Mouse (Mus musculus): ENCODE measurements around the gene Fam184a. TPM values are rescaled to one million over a fixed set of nuclear protein-coding genes. Genes with fewer than 3 reads are reported as not detected.

Gene Fam184a
- polyA plus RNA-seq, 1 experiment, result not detected

GRCm38 (mm10) chr10:53746039-53746438 is 4.9 kb downstream of the Fam184a start:
- Histone ChIP-seq H3K36me3 (ENCODE audit: control insufficient read depth, insufficient read depth) (no peaks in the 10 kb centered on the region), H3K79me2 (ENCODE audit: control insufficient read depth, insufficient read depth) (no peaks in the 10 kb centered on the region), H3K27me3 (ENCODE audit: control insufficient read depth, insufficient read depth, insufficient read length) (no peaks in the 10 kb centered on the region), H3K4me3 (ENCODE audit: insufficient read depth, poor library complexity, severe bottlenecking) (no peak overlapping the region), H3K79me3 (ENCODE audit: low read depth) (no peaks in the 10 kb centered on the region), H3ac (ENCODE audit: control insufficient read depth, insufficient read length, low read depth) (no peak overlapping the region)
- no peak for TF ChIP-seq CTCF (IDR thresholded peaks at IDR 0.05; ENCODE audit: control insufficient read depth, insufficient read depth, insufficient read length)
- no peak for TF ChIP-seq MYOD1 (IDR thresholded peaks at IDR 0.05; ENCODE audit: control insufficient read depth, insufficient read length, low read depth)
- TF ChIP-seq MAX (IDR thresholded peaks at IDR 0.05), result no peak
- TF ChIP-seq FOSL1 (IDR thresholded peaks at IDR 0.05; ENCODE audit: insufficient read depth, low read length, poor library complexity, severe bottlenecking), result no peak
- no peak for TF ChIP-seq MYOG (IDR thresholded peaks at IDR 0.05; ENCODE audit: control insufficient read depth, extremely low read depth, insufficient read length)
- no peak for TF ChIP-seq CEBPB (IDR thresholded peaks at IDR 0.05; ENCODE audit: low read depth)
- no peak for TF ChIP-seq USF1 (IDR thresholded peaks at IDR 0.05; ENCODE audit: low read depth)

DNA sequence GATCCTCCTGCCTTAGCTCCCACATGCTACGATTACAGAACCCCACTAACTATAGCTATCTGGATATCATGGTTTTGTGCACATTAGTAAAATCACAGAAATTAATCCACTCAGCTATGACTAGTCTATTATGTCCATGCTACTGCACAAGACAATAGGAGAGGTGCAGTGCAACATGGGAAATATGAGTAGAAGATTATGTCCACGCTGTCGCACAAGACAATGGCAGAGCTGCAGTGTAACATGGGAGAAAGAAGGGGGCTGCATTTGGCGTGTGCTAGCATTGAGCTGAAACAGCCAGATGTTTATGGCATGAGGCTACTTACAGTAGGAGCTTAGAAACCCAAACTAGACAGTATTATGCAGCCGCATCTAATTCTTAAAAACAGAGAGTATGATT is 8.0 kb downstream of the Fam184a start:
- no peak overlapping the region for H3K4me3 ChIP-seq (ENCODE audit: insufficient read depth, poor library complexity, severe bottlenecking)
- H3K79me3 ChIP-seq (ENCODE audit: low read depth), result no peaks in the 10 kb centered on the region
- TF ChIP-seq CTCF (IDR thresholded peaks at IDR 0.05; ENCODE audit: control insufficient read depth, insufficient read depth, insufficient read length) (no peak), MAX (IDR thresholded peaks at IDR 0.05) (no peak), USF1 (IDR thresholded peaks at IDR 0.05; ENCODE audit: low read depth) (no peak), MYOG (IDR thresholded peaks at IDR 0.05; ENCODE audit: control insufficient read depth, extremely low read depth, insufficient read length) (no peak), FOSL1 (IDR thresholded peaks at IDR 0.05; ENCODE audit: insufficient read depth, low read length, poor library complexity, severe bottlenecking) (no peak), MYOD1 (IDR thresholded peaks at IDR 0.05; ENCODE audit: control insufficient read depth, insufficient read length, low read depth) (no peak), CEBPB (IDR thresholded peaks at IDR 0.05; ENCODE audit: low read depth) (no peak)
- H3K27me3 ChIP-seq (ENCODE audit: control insufficient read depth, insufficient read depth, insufficient read length), result no peaks in the 10 kb centered on the region
- H3ac ChIP-seq (ENCODE audit: control insufficient read depth, insufficient read length, low read depth), result no peak overlapping the region
- no peaks in the 10 kb centered on the region for H3K36me3 ChIP-seq (ENCODE audit: control insufficient read depth, insufficient read depth)
- no peaks in the 10 kb centered on the region for H3K79me2 ChIP-seq (ENCODE audit: control insufficient read depth, insufficient read depth)

DNA sequence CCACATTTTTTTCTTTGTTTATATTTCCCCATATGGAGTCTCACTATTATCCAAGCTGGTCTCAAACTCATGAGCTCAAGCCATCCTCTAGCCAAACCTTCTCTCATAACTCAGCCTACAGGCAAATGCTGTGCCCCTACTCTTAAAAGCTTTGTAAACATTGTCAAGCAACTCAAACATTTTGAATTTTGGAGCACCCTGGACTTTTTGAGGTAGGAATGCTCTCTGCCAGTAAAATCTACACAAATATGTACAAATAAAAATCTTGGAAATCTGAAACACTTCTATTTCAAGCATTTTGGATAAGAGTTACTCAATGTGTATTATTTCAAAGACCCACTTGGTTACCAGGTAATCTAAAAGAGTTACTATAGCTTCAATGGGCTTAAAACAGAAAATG is 10.9 kb downstream of the Fam184a start:
- TF ChIP-seq FOSL1 (IDR thresholded peaks at IDR 0.05; ENCODE audit: insufficient read depth, low read length, poor library complexity, severe bottlenecking), result no peak
- no peak for TF ChIP-seq CEBPB (IDR thresholded peaks at IDR 0.05; ENCODE audit: low read depth)
- TF ChIP-seq CTCF (IDR thresholded peaks at IDR 0.05; ENCODE audit: control insufficient read depth, insufficient read depth, insufficient read length), result no peak
- no peak for TF ChIP-seq MAX (IDR thresholded peaks at IDR 0.05)
- no peak for TF ChIP-seq MYOG (IDR thresholded peaks at IDR 0.05; ENCODE audit: control insufficient read depth, extremely low read depth, insufficient read length)
- TF ChIP-seq USF1 (IDR thresholded peaks at IDR 0.05; ENCODE audit: low read depth), result no peak
- TF ChIP-seq MYOD1 (IDR thresholded peaks at IDR 0.05; ENCODE audit: control insufficient read depth, insufficient read length, low read depth), result no peak
- no peak overlapping the region for H3K4me3 ChIP-seq (ENCODE audit: insufficient read depth, poor library complexity, severe bottlenecking)
- no peaks in the 10 kb centered on the region for H3K79me2 ChIP-seq (ENCODE audit: control insufficient read depth, insufficient read depth)
- H3K36me3 ChIP-seq (ENCODE audit: control insufficient read depth, insufficient read depth), result no peaks in the 10 kb centered on the region
- H3K27me3 ChIP-seq (ENCODE audit: control insufficient read depth, insufficient read depth, insufficient read length), result no peaks in the 10 kb centered on the region
- H3ac ChIP-seq (ENCODE audit: control insufficient read depth, insufficient read length, low read depth), result no peak overlapping the region
- H3K79me3 ChIP-seq (ENCODE audit: low read depth), result no peaks in the 10 kb centered on the region

DNA sequence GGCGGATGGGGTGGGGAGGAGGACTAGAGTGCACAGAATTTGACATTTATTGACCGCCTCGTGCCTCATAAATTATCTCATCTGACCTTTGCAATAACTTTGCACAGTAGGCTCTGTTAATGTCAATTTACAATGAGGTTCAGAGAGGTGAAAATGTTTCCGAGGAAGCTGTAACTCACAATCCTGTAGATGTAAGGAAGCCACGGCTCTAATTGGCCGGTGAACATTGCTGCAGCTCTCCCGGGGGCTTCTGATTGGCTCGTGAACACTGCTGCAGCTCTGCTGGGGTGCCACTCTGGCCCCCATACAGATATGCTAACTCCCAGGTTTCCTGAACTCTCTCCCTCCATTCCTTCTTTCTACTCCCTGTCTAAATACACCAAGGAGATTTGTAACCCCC is 12.1 kb downstream of the Fam184a start:
- no peak overlapping the region for H3K4me3 ChIP-seq (ENCODE audit: insufficient read depth, poor library complexity, severe bottlenecking)
- H3K27me3 ChIP-seq (ENCODE audit: control insufficient read depth, insufficient read depth, insufficient read length), result no peaks in the 10 kb centered on the region
- no peaks in the 10 kb centered on the region for H3K79me2 ChIP-seq (ENCODE audit: control insufficient read depth, insufficient read depth)
- H3ac ChIP-seq (ENCODE audit: control insufficient read depth, insufficient read length, low read depth), result no peak overlapping the region
- TF ChIP-seq CTCF (IDR thresholded peaks at IDR 0.05; ENCODE audit: control insufficient read depth, insufficient read depth, insufficient read length) (no peak), USF1 (IDR thresholded peaks at IDR 0.05; ENCODE audit: low read depth) (no peak)
- no peaks in the 10 kb centered on the region for H3K36me3 ChIP-seq (ENCODE audit: control insufficient read depth, insufficient read depth)
- no peaks in the 10 kb centered on the region for H3K79me3 ChIP-seq (ENCODE audit: low read depth)

DNA sequence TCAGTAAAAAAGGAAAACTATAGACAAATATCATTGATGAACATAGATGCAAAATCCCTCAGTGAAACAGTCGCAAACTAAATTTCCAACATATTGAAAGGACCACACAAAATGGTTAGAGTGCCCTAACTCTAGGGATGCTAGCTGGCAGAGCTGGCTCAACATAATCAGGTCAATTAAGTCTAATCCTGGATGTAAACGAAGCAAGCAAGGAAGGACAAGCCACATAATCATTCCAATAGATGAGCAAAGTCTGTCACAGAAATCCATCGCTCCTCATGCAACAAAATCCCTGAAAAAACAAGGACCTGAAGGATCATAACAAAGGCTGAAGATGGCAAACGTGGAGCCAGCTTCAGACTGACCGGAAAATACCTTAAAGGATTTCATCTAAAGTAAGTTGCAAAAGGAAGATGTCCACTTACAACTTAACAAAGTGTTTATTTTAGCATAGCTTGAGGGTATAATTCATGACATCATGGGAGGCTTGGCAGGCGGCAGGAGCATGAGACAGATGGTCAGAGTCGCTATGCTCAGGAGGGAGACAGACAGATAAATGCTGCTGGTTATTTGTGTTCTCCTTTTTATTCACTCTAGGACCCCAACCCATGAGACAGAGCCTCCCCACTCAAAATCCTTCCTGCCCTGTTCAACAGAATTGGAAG is 15.6 kb downstream of the Fam184a start:
- Histone ChIP-seq H3K36me3 (ENCODE audit: control insufficient read depth, insufficient read depth) (no peaks in the 10 kb centered on the region), H3K4me3 (ENCODE audit: insufficient read depth, poor library complexity, severe bottlenecking) (no peak overlapping the region), H3ac (ENCODE audit: control insufficient read depth, insufficient read length, low read depth) (no peak overlapping the region), H3K79me3 (ENCODE audit: low read depth) (no peaks in the 10 kb centered on the region), H3K79me2 (ENCODE audit: control insufficient read depth, insufficient read depth) (no peaks in the 10 kb centered on the region), H3K27me3 (ENCODE audit: control insufficient read depth, insufficient read depth, insufficient read length) (no peaks in the 10 kb centered on the region)
- TF ChIP-seq MYOG (IDR thresholded peaks at IDR 0.05; ENCODE audit: control insufficient read depth, extremely low read depth, insufficient read length), result no peak
- TF ChIP-seq MYOD1 (IDR thresholded peaks at IDR 0.05; ENCODE audit: control insufficient read depth, insufficient read length, low read depth), result no peak
- no peak for TF ChIP-seq MAX (IDR thresholded peaks at IDR 0.05)
- TF ChIP-seq USF1 (IDR thresholded peaks at IDR 0.05; ENCODE audit: low read depth), result no peak

GRCm38 (mm10) chr10:53732324-53732723 is 18.6 kb downstream of the Fam184a start:
- Histone ChIP-seq H3K79me3 (ENCODE audit: low read depth) (no peaks in the 10 kb centered on the region), H3ac (ENCODE audit: control insufficient read depth, insufficient read length, low read depth) (no peak overlapping the region), H3K36me3 (ENCODE audit: control insufficient read depth, insufficient read depth) (no peaks in the 10 kb centered on the region), H3K79me2 (ENCODE audit: control insufficient read depth, insufficient read depth) (no peaks in the 10 kb centered on the region), H3K27me3 (ENCODE audit: control insufficient read depth, insufficient read depth, insufficient read length) (no peaks in the 10 kb centered on the region), H3K4me3 (ENCODE audit: insufficient read depth, poor library complexity, severe bottlenecking) (no peak overlapping the region)
- TF ChIP-seq FOSL1 (IDR thresholded peaks at IDR 0.05; ENCODE audit: insufficient read depth, low read length, poor library complexity, severe bottlenecking) (no peak), CEBPB (IDR thresholded peaks at IDR 0.05; ENCODE audit: low read depth) (no peak), USF1 (IDR thresholded peaks at IDR 0.05; ENCODE audit: low read depth) (no peak), CTCF (IDR thresholded peaks at IDR 0.05; ENCODE audit: control insufficient read depth, insufficient read depth, insufficient read length) (no peak), MYOG (IDR thresholded peaks at IDR 0.05; ENCODE audit: control insufficient read depth, extremely low read depth, insufficient read length) (no peak), MYOD1 (IDR thresholded peaks at IDR 0.05; ENCODE audit: control insufficient read depth, insufficient read length, low read depth) (no peak)

Measured in C2C12 (cell line).